Mouse (Mus musculus): ENCODE data around the gene Bhmt2.

Bhmt2 gene

DNA sequence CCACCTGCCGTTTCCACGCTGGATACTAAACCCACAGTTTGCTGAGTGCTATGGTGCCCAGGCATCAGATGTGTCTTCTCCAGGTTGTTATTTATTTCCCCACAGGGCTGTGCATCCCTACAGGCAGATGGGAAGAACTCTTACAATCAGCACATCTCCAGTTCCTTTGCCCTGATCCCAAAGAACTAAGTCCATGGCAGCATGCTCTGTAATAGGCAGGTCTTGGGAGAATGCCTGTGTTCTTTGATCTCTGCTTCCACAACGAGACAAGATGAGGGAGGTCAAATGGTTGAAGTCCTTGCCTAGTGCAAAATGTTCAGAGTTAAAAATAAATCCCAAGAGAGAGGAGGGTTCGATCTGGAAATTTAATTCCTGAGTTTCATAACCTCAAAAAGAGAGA is 34.5 kb downstream of the Bhmt2 start:
- no peak for DNase-seq (ENCODE audit: low read depth, low spot score)

DNA sequence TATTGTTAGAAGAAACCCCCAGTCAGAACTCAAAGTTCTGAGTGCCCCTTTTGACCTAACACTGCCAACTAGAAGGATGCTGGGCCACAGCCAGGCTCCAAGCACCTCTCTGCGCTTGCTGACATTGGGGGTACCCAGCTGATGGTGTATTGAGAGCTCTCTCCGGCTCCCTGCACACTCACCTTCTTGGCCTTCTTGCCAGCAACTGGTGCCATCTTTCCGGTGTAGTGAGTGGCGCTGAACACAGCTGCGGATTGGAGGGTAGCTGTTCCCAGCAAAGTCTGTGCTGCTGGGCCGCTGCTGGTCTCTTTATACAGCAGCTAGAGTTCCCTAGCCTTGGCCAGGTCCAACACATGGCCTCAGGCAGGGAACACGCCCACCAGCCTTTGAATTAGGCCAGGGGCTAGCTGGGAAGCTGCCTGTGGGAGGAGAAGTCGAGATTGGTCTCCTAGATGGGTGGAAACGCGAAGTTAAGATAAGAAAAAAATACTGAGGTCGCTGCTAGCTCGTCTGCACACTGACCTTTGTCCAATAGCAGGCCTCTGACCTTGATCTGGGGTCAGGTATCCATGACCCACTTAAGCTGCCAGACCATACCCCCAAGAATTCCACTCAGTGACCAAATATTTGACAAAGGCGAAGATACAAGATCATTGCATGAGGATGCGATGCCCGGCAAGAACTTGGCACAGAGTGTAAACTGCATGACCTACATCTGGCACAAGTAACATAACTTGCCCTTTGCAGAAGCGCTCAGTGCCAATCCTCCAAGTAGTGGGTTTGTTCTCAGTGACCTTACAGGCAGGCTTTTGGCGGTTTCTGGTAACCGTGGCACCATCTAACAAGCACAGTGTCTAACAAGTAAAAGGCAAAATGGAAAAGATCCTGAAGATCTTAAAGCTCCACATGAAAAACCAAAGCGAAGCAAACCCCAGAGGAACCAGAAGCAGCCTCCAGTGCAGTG is 36.5 kb downstream of the Bhmt2 start, which contains the start of gene Bhmt:
Gene Bhmt, minus strand, starts transcription at position 680 of the 964 bp plus-strand sequence.
- DNase-seq (ENCODE audit: low read depth, low spot score) = no peak

DNA sequence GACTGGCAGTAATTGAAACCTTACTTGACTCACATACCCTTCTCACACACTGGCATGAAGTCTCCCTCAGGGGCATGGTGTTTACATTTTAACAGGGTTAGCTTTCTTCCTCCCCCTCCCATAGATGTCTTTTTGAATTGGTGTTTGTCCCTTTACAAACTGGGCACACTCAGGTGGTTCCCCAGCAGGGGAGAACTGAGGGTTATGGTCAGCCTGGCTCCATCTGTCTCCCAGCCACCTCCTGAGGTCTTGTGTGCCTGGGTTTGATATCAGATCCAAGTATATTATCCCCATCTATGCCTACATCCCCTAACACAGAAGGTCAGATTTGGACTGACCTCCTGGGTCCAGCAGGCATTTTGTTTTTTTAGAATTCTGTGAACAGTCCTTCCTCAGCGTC is 37.5 kb downstream of the Bhmt2 start:
- no peak for DNase-seq (ENCODE audit: low read depth, low spot score)

DNA sequence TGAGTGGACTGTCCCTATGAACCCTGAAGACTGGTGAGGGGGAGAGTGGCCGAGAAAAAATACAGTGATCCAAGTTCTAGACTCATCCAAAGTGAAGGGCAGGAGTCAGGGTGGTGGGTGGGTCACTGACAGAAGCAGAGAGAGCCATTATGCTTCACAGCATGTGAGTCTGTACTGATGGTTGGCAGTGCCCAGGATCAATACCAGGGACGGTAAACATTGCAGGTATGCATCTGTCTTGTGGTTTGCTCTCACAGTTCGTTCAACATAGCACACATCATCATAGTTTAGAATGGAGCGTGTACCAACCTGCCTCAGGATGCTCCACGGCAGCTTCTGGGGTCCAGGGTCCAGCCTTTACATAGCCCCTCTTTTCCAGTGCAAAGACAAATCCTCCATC is 41.2 kb downstream of the Bhmt2 start:
- DNase-seq (ENCODE audit: low read depth, low spot score) = no peak

DNA sequence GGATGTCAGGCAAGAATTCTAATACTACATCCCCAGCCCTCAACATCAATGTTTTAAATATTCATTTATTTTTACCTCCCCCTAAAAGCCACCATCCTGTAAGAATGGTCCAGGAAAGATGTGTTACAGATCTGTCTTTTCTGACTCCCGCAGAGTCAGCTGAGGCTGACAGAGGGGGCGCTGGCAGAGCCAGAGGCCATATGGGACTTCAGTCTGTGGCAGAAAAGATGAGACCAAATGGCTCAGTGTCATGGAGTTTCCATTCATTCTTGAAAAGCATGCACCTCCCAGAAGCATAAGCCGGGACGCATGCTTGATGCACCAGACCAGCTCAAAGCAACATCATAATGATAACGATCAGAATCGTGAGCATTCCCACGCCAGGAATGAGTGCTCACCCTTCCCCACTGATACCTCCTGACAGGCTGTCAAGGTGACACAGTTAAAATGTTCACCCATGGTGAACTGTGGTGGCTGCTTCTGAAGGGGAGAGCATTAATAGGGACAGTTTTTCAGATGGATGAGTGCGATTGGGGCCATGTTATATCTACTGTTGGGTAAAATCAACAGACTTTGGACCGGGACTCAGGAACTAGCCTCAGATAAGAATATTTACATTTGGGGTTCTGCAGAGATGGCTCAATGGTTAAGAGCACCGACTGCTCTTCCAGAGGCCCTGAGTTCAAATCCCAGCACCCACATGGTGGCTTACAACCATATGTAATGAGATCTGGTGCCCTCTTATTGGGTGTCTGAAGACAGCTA is 43.0 kb downstream of the Bhmt2 start:
- no peak for DNase-seq (ENCODE audit: low read depth, low spot score)

DNA sequence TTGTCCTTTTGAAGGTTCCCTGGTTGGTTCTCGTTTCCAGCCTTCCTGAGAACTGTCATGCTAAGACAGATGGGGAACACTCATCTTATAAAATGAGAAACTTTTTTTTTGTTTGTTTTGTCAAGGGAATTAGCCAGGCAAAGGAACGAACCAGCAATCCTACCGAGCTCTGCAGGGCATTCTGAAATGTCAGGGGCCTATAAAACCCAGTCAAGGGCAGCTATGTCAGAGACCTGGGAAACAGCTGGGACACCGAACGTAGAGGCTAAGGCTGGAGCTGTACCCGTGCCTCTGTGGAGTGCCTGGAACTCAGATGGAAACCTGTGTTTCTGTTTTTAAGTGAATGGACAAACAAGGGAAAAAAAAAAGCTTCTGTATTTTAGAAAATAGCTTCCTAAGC is 45.2 kb downstream of the Bhmt2 start:
- DNase-seq (ENCODE audit: low read depth, low spot score) = no peak

DNA sequence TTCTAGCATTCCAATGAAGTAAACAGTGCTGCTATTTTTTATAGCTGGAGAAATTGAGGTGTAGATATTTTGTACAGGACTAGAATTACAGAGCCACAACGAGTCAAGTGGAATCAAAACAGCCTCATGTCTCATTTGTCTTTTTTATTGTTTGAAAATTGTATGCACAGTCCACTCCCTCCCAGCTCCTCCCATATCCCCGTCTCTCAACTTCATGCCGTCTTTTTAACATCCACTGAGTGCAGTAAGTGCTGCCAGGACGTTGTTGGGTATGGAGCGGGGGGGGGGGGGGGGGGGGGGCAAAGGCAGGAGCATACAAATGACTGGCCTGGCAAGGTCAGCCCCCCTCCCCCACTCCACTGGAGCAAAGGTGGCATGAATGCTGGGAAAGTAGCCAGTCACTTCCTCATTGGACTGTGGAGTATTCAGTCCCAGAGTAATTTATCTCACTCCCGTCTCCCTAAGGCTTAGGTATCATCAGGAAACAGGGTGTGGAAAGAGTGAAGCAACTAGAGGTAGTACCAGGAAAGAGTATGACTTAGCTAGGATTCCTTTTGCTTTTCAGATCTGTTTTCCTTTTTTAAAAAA is 59.6 kb downstream of the Bhmt2 start:
- no peak for DNase-seq (ENCODE audit: low read depth, low spot score)

DNA sequence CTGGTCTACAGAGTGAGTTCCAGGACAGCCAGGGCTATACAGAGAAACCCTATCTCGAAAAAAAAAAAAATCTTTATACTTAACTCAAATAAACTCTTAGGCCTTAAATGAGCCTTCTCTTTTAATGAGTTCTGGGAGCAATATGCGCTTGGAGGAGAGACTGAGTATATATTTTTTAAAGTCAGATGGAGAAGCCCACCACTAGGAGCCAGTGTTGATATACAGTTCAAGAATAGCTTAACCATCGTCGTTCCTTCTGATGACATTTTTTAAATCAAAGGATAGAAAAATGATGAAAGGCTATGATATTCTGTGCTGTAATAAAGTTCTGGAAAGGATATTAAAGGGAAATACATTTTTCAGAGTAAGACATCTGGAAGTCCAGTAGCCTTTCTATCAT is 60.3 kb downstream of the Bhmt2 start:
- no peak for DNase-seq (ENCODE audit: low read depth, low spot score)

DNA sequence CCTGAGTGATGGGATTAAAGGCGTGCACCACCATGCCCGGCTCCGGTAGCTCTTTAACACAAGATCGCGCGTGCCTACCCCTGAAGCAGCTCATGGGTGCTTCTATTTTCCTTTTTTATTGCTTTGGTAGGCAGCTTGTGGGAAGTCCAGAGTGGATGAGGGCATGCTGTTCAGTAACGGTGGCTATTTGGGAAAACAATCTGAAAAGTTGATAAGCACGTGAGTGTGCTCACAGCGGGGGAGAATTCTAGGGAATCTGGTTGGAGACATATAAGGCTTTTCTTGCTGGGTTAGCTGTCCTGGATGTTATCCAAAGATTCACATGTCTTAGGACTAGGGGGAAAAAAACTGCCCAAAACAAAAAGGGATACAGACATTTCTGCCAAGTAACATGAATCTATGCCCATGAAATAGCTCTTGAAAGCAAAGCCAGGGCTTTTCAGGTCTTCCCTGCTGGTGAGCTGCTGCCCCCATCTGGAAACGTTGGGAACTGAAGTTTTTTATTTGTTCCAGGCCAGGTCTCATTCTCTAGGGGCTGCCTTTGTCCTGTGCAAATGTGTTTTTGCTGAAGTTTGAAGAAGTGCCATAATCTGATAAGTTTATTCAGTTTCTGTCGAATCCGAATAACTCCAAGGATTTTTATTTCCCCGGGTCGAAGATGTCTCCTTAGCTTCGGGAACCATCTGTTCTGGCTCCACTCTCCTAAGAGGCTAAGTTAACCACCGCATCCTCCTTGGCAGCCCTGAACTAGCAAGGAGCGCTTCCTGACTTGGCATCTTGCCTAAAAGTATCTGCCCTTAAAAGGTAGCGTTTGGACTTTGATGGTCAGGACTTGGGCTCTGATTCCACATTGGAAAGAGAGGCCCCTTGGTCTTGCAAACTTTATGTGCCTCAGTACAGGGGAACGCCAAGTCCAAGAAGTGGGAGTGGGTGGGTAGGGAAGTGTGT is 61.2 kb downstream of the Bhmt2 start:
- DNase-seq (ENCODE audit: low read depth, low spot score) = no peak

DNA sequence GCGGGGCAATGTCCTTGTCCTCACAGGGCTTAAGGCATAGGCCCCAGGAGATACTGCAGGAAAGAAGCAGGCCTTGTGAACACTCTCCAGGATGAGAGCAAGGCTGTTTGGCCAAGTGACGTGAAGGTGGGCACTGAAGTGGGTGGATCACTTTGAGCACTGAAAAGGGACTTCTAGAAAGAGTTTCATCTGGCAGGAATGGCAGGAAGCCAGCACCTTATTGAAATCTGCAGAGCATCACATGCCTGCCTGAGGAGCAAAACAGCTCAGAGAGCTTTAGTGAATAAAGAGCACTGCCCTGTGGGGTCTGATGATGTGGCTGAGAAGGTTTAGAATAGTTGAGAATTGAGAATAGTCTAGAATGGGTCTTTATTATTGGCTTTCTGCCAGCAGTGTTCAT is 65.6 kb downstream of the Bhmt2 start:
- no peak for DNase-seq (ENCODE audit: low read depth, low spot score)

DNA sequence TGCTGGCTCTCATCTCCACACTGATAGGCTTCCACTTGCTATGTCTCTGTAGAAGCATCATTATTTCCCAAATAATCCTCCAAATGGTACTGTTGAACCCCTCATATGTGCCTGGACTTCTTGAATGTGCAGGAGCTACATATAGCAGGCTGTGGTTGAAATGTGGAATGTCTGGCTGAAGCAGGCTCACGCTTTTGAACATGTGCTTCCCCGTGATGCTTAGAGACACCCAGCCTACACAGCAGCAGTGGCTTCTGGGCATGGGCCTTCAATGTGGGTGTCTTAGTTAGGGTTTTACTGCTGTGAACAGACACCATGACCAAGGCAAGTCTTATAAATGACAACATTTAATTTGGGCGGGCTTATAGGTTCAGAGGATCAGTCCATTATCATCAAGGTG is 66.4 kb downstream of the Bhmt2 start:
- no peak for DNase-seq (ENCODE audit: low read depth, low spot score)

DNA sequence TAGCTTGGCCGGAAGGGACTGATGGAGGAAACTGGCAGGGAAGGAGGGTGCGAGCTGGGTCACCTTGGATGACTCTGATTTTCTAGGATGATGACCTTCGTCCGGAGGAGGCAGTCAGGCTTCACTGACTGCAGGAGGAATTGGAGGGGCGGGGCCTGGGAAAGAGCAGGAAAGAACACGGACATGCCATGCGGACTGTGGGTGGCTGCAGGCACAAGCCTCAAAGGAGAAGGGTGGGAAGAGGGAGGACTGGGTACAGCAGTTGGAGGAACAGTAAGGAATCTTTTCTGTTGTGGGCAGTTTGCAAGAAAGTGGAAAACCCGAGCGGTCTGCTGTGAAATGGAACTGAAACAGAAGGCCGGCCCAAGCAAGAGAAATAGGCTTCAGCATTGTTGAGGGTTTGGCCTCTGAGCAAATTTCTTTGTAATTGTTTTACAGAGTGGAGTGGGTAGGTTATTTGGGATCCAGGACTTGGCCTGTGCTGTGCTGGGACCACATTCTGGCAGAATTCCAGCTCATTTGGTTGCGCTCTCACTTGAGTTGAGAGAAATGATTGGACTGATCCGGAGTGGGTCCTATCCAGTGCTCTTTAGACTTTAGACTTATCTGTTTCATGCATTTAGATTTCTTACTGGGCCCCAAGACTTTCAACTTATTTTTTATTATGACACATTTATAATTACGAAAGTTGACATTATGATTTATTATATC is 67.1 kb downstream of the Bhmt2 start:
- DNase-seq (ENCODE audit: low read depth, low spot score) = no peak
